Mouse (Mus musculus): ENCODE measurements at regions not wholly inside any gene's neighbourhood (a gene's known extent, or its start where the extent isn't known, plus 50 kb on each side); places are given as distances from the start of the nearest gene placed in this dataset.

- WGBS: 66% methylated on average over 4 of the region's 4 CpGs
- Histone ChIP-seq H3K27me3 (ENCODE audit: insufficient read depth, low read length) (peaks cover 9% of the 10 kb centered on the region; the same call in 1 of the 2 replicates), H3K9me3 (ENCODE audit: low read depth, low read length) (no peaks in the 10 kb centered on the region), H3K4me2 (no peak overlapping the region), H3K4me3 (ENCODE audit: low read depth, low read length) (no peak overlapping the region), H3K9ac (no peak overlapping the region), H3K36me3 (ENCODE audit: insufficient read depth) (no peaks in the 10 kb centered on the region), H3K4me1 (ENCODE audit: insufficient read depth) (peaks cover 5% of the 10 kb centered on the region; the same call in 1 of the 2 replicates), H3K27ac (ENCODE audit: low read depth) (no peak overlapping the region)
- DNase-seq (no peak), ATAC-seq (ENCODE audit: insufficient read depth) (no peak)
- no peak for TF ChIP-seq CTCF (IDR thresholded peaks at IDR 0.05; ENCODE audit: low read depth)
Measured at GRCm38 (mm10) chr9:61238687-61239250, 133.4 kb upstream of the Tle3 start.

GRCm38 (mm10) chr9:61239328-61239727 is 132.8 kb upstream of the Tle3 start:
- DNase-seq (no peak), ATAC-seq (ENCODE audit: insufficient read depth) (no peak)
- Histone ChIP-seq H3K9ac (no peak overlapping the region), H3K4me3 (ENCODE audit: low read depth, low read length) (no peak overlapping the region), H3K9me3 (ENCODE audit: low read depth, low read length) (no peaks in the 10 kb centered on the region), H3K36me3 (ENCODE audit: insufficient read depth) (no peaks in the 10 kb centered on the region), H3K4me1 (ENCODE audit: insufficient read depth) (peaks cover 5% of the 10 kb centered on the region; the same call in 1 of the 2 replicates), H3K27me3 (ENCODE audit: insufficient read depth, low read length) (peaks cover 9% of the 10 kb centered on the region; the same call in 1 of the 2 replicates), H3K4me2 (no peak overlapping the region), H3K27ac (ENCODE audit: low read depth) (no peak overlapping the region)
- 77% methylated on average over 3 of the region's 4 CpGs for WGBS
- no peak for TF ChIP-seq CTCF (IDR thresholded peaks at IDR 0.05; ENCODE audit: low read depth)

GRCm38 (mm10) chr9:61241442-61241841 is 130.7 kb upstream of the Tle3 start:
- H3K4me1 ChIP-seq (ENCODE audit: insufficient read depth): 0 out of 2 replicates have a peak, but pooled peaks cover under 1% of the 10 kb centered on the region
- peaks cover 9% of the 10 kb centered on the region; the same call in 1 of the 2 replicates for H3K27me3 ChIP-seq (ENCODE audit: insufficient read depth, low read length)
- DNase-seq: no peak
- H3K4me3 ChIP-seq (ENCODE audit: low read depth, low read length): no peak overlapping the region
- TF ChIP-seq CTCF (IDR thresholded peaks at IDR 0.05; ENCODE audit: low read depth): no peak
- no peak overlapping the region for H3K4me2 ChIP-seq
- 50% methylated on average over 8 of the region's 8 CpGs for WGBS
- no peak overlapping the region for H3K27ac ChIP-seq (ENCODE audit: low read depth)
- no peak for ATAC-seq (ENCODE audit: insufficient read depth)
- H3K36me3 ChIP-seq (ENCODE audit: insufficient read depth): no peaks in the 10 kb centered on the region
- peaks cover 4% of the 10 kb centered on the region; the same call in 1 of the 2 replicates for H3K9me3 ChIP-seq (ENCODE audit: low read depth, low read length)
- no peak overlapping the region for H3K9ac ChIP-seq

GRCm38 (mm10) chr9:61242167-61242860 is 129.9 kb upstream of the Tle3 start:
- Histone ChIP-seq H3K9me3 (ENCODE audit: low read depth, low read length) (peaks cover 4% of the 10 kb centered on the region; the same call in 1 of the 2 replicates), H3K4me2 (no peak overlapping the region), H3K36me3 (ENCODE audit: insufficient read depth) (no peaks in the 10 kb centered on the region), H3K4me3 (ENCODE audit: low read depth, low read length) (no peak overlapping the region), H3K27ac (ENCODE audit: low read depth) (no peak overlapping the region), H3K9ac (no peak overlapping the region), H3K27me3 (ENCODE audit: insufficient read depth, low read length) (peaks cover 9% of the 10 kb centered on the region; the same call in 1 of the 2 replicates), H3K4me1 (ENCODE audit: insufficient read depth) (no peaks in the 10 kb centered on the region)
- WGBS: 69% methylated on average over 9 of the region's 9 CpGs
- TF ChIP-seq CTCF (IDR thresholded peaks at IDR 0.05; ENCODE audit: low read depth): no peak
- DNase-seq (no peak), ATAC-seq (ENCODE audit: insufficient read depth) (no peak)

- WGBS: 76% methylated on average over 6 of the region's 6 CpGs
- H3K4me3 ChIP-seq (ENCODE audit: low read depth, low read length): no peak overlapping the region
- H3K27ac ChIP-seq (ENCODE audit: low read depth): no peak overlapping the region
- ATAC-seq (ENCODE audit: insufficient read depth): no peak
- no peaks in the 10 kb centered on the region for H3K36me3 ChIP-seq (ENCODE audit: insufficient read depth)
- no peaks in the 10 kb centered on the region for H3K4me1 ChIP-seq (ENCODE audit: insufficient read depth)
- peaks cover 3% of the 10 kb centered on the region; the same call in 1 of the 2 replicates for H3K27me3 ChIP-seq (ENCODE audit: insufficient read depth, low read length)
- H3K9ac ChIP-seq: no peak overlapping the region
- no peak for TF ChIP-seq CTCF (IDR thresholded peaks at IDR 0.05; ENCODE audit: low read depth)
- H3K9me3 ChIP-seq (ENCODE audit: low read depth, low read length): peaks cover 4% of the 10 kb centered on the region; the same call in 1 of the 2 replicates
- DNase-seq: no peak
- H3K4me2 ChIP-seq: no peak overlapping the region
Measured at GRCm38 (mm10) chr9:61243289-61243688, 128.9 kb upstream of the Tle3 start.

- H3K27me3 ChIP-seq (ENCODE audit: insufficient read depth, low read length): no peaks in the 10 kb centered on the region
- no peak overlapping the region for H3K9ac ChIP-seq
- no peaks in the 10 kb centered on the region for H3K4me1 ChIP-seq (ENCODE audit: insufficient read depth)
- peaks cover 4% of the 10 kb centered on the region; the same call in 1 of the 2 replicates for H3K9me3 ChIP-seq (ENCODE audit: low read depth, low read length)
- no peak for TF ChIP-seq CTCF (IDR thresholded peaks at IDR 0.05; ENCODE audit: low read depth)
- H3K4me3 ChIP-seq (ENCODE audit: low read depth, low read length): no peak overlapping the region
- H3K27ac ChIP-seq (ENCODE audit: low read depth): no peak overlapping the region
- WGBS: 65% methylated on average over 5 of the region's 5 CpGs
- no peak overlapping the region for H3K4me2 ChIP-seq
- no peak for ATAC-seq (ENCODE audit: insufficient read depth)
- no peak for DNase-seq
- no peaks in the 10 kb centered on the region for H3K36me3 ChIP-seq (ENCODE audit: insufficient read depth)
Measured at GRCm38 (mm10) chr9:61249691-61250425, 122.3 kb upstream of the Tle3 start.

- no peaks in the 10 kb centered on the region for H3K36me3 ChIP-seq (ENCODE audit: insufficient read depth)
- no peak overlapping the region for H3K4me2 ChIP-seq
- H3K9me3 ChIP-seq (ENCODE audit: low read depth, low read length): no peaks in the 10 kb centered on the region
- no peak overlapping the region for H3K27ac ChIP-seq (ENCODE audit: low read depth)
- H3K27me3 ChIP-seq (ENCODE audit: insufficient read depth, low read length): no peaks in the 10 kb centered on the region
- H3K4me1 ChIP-seq (ENCODE audit: insufficient read depth): no peaks in the 10 kb centered on the region
- ATAC-seq (ENCODE audit: insufficient read depth) (no peak), DNase-seq (peak; percentile 52)
- H3K9ac ChIP-seq: no peak overlapping the region
- 54% methylated on average over 6 of the region's 6 CpGs for WGBS
- no peak for TF ChIP-seq CTCF (IDR thresholded peaks at IDR 0.05; ENCODE audit: low read depth)
- no peak overlapping the region for H3K4me3 ChIP-seq (ENCODE audit: low read depth, low read length)
Measured at GRCm38 (mm10) chr9:61251606-61252005, 120.6 kb upstream of the Tle3 start.

All from lung, embryonic 14.5 days (tissue).